Mouse (Mus musculus) olfactory bulb, adult 2 months (tissue): ENCODE data around the gene Tenm3. TPM values are rescaled to one million over a fixed set of nuclear protein-coding genes. Genes with fewer than 3 reads are reported as not detected.

Experiments used
- H3K27ac ChIP-seq: fragments of 200-500 bp; 2 replicates; pipeline ENCODE4 v1.5.1; 2012; ENCODE audit warnings: low read depth, low read length; ENCODE audit not compliant: insufficient read depth
- H3K4me1 ChIP-seq: fragments of 200-500 bp; 2 replicates; pipeline ENCODE4 v1.6.1; 2012; ENCODE audit warnings: low read length; ENCODE audit not compliant: control insufficient read depth, insufficient read depth
- H3K4me3 ChIP-seq: fragments of 200-500 bp; 2 replicates; pipeline ENCODE4 v1.5.1; 2012; ENCODE audit warnings: mild to moderate bottlenecking, low read depth, low read length, moderate library complexity; ENCODE audit not compliant: insufficient read depth
- CTCF ChIP-seq: fragments of 200-500 bp; IDR thresholded peaks from 2 replicates; pipeline ENCODE4 v1.5.1; 2012; ENCODE audit warnings: low read depth, mild to moderate bottlenecking, low read length, moderate library complexity; ENCODE audit not compliant: insufficient read depth
- POLR2A ChIP-seq: fragments of 200-500 bp; IDR thresholded peaks from 2 replicates; pipeline ENCODE4 v1.6.1; 2012; ENCODE audit warnings: mild to moderate bottlenecking, low read depth, low read length, moderate library complexity; ENCODE audit not compliant: insufficient read depth
- WGBS: fragments of 180-500 bp; shearing (Covaris S2); methylation state at CpG from one replicate; pipeline ENCODE4 v1.1.7; 2018; 5-methylcytosine and 5-hydroxymethylcytosine counted together
- polyA plus RNA-seq: library from polyadenylated mRNA; stranded (reverse); fragments of >200 nt; gene quantifications from 2 replicates; pipeline ENCODE4 v1.2.4, GENCODE M21; 2012; ENCODE audit warnings: low replicate concordance; ENCODE audit not compliant: missing spikeins, insufficient read depth, insufficient read length

Tenm3 gene
- polyA plus RNA-seq, 1 experiment, result 52.2 TPM

GRCm38 (mm10) chr8:48274566-48274965, 569.2 kb downstream of the Tenm3 start:
- TF ChIP-seq POLR2A, result no peak
- no peak for TF ChIP-seq CTCF
- Histone ChIP-seq H3K27ac (no peak overlapping the region), H3K4me3 (no peak overlapping the region), H3K4me1 (0 out of 2 replicates have a peak, but pooled peaks cover 2% of the 10 kb centered on the region)
- WGBS, result 78% methylated on average over 11 of the region's 11 CpGs

DNA sequence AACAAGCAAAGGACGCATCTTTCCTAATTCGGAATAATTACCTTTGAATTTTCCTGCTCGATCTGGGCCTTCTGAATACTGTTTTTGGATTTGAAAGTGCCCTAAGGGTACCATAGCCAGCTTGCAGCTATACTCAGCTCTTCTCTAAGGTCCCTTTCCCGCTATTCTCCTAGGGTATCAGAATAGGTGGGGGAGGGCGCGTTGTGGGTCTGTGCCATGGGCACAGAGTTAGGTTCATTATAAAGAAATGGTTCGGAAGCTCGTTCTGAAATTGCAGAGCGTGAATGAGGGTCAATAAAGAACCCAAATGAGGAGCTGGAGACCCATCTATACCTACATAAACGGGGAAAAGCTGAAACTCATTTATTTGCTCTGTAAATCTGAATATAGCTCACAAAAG, 575.1 kb downstream of the Tenm3 start:
- Histone ChIP-seq H3K27ac (no peak overlapping the region), H3K4me1 (0 out of 2 replicates have a peak, but pooled peaks cover 2% of the 10 kb centered on the region), H3K4me3 (no peak overlapping the region)
- TF ChIP-seq POLR2A (no peak), CTCF (no peak)
- 85% methylated on average over 10 of the region's 10 CpGs for WGBS

DNA sequence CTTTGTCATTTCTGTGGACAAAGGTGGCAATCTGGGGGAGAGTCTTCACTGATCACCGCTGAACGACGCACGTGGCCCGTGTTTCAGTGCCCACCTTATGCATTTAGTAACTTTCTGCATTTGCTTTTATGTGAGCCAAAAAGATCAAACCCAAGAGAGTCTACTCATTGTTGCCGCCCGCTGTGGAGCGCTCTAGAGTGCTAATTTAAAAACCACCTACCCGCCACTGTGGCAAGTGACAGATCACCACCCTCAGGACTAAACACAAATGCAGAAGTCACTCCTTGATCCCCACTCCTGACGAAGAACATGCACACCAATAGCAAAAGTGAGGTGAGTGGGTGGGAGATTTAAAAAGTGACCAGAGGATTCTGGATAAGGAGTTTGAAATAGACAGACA, 583.5 kb downstream of the Tenm3 start:
- Histone ChIP-seq H3K4me1 (peaks cover 2% of the 10 kb centered on the region; the same call in 1 of the 2 replicates), H3K4me3 (no peak overlapping the region), H3K27ac (no peak overlapping the region)
- no peak for TF ChIP-seq POLR2A
- TF ChIP-seq CTCF, result no peak
- 59% methylated on average over 10 of the region's 10 CpGs for WGBS

DNA sequence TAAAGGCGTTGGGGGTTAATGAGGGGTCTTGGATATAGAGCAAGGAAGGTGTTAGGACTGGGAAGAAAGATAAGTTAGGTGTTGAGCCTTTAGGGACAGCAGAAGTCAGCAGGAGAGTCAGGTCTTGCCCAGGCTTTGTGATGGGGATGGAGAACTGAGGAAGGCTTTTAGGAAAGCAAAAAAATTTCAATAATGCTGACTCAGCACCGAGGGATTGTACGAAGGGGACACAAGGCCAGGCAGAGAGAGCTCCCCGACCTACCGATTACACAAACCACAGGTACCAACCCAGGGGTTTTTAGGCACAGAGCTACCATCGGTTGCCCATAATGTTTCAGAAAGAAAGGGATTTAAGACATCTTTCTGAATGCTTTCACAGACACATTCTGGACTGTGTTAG, 583.9 kb downstream of the Tenm3 start:
- H3K4me1 ChIP-seq, result peaks cover 2% of the 10 kb centered on the region; the same call in 1 of the 2 replicates
- TF ChIP-seq CTCF (no peak), POLR2A (no peak)
- 94% methylated on average over 6 of the region's 6 CpGs for WGBS
- no peak overlapping the region for H3K27ac ChIP-seq
- H3K4me3 ChIP-seq, result no peak overlapping the region

- TF ChIP-seq POLR2A (no peak), CTCF (no peak)
- no peak overlapping the region for H3K27ac ChIP-seq
- 91% methylated on average over 2 of the region's 2 CpGs for WGBS
- H3K4me1 ChIP-seq, result peaks cover 4% of the 10 kb centered on the region; the same call in 1 of the 2 replicates
- H3K4me3 ChIP-seq, result no peak overlapping the region
Observed at GRCm38 (mm10) chr8:48243876-48244275, 599.9 kb downstream of the Tenm3 start.

GRCm38 (mm10) chr8:48240917-48241531, 602.7 kb downstream of the Tenm3 start:
- Histone ChIP-seq H3K4me3 (no peak overlapping the region), H3K27ac (no peak overlapping the region), H3K4me1 (peaks cover 4% of the 10 kb centered on the region; the same call in 1 of the 2 replicates)
- 54% methylated on average over 6 of the region's 6 CpGs for WGBS
- TF ChIP-seq POLR2A (no peak), CTCF (no peak)

- Histone ChIP-seq H3K27ac (no peak overlapping the region), H3K4me1 (peaks cover 4% of the 10 kb centered on the region; the same call in 1 of the 2 replicates), H3K4me3 (no peak overlapping the region)
- 62% methylated on average over 5 of the region's 5 CpGs for WGBS
- no peak for TF ChIP-seq CTCF
- no peak for TF ChIP-seq POLR2A
Observed at GRCm38 (mm10) chr8:48236968-48237367, 606.8 kb downstream of the Tenm3 start.

- TF ChIP-seq CTCF (no peak), POLR2A (no peak)
- WGBS, result 87% methylated on average over 7 of the region's 7 CpGs
- Histone ChIP-seq H3K27ac (no peak overlapping the region), H3K4me3 (no peak overlapping the region), H3K4me1 (no peaks in the 10 kb centered on the region)
Observed at GRCm38 (mm10) chr8:48232927-48233326, 610.8 kb downstream of the Tenm3 start.

DNA sequence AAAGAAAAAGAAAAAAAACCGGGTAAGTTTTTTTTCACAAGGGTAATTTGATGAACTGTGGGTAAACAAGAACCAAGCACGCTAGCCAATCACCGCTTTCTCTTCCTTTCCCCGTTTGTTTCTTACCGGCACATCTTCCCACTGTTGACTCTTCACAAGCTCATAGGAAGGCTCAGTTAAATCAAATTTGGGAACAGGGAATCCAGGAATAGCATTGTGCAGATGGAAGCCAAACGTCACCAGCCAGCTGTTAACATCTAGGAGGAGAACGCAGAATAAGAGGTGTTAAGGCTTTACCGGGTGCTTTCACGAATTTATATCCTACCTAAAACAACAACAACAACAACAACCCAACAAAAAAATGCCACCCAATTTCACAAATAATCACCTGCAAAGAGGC, 611.9 kb downstream of the Tenm3 start:
- WGBS, result 59% methylated on average over 9 of the region's 9 CpGs
- Histone ChIP-seq H3K4me3 (no peak overlapping the region), H3K27ac (no peak overlapping the region), H3K4me1 (peaks cover under 1% of the 10 kb centered on the region; the same call in 1 of the 2 replicates)
- TF ChIP-seq POLR2A, result no peak
- no peak for TF ChIP-seq CTCF
